Mouse (Mus musculus) forebrain, embryonic 16.5 days (tissue): ENCODE measurements around the gene Dhrs13. TPM values are rescaled to one million over a fixed set of nuclear protein-coding genes. Genes with fewer than 3 reads are reported as not detected.
A peak's percentile ranks its signal among the peaks of the same experiment; 100 is the strongest.

ENCODE experiments used
- ATAC-seq: fragments of 200-750 bp; cut with Nextera tagmentation; 2 replicates; pipeline ENCODE4 v1.8.0; 2017; ENCODE audit warnings: mild to moderate bottlenecking, moderate library complexity
- H3K27ac ChIP-seq: fragments of 300-500 bp; sonication (generic); 2 replicates; pipeline ENCODE4 v1.5.1; 2014; ENCODE audit warnings: low read length, control low read depth
- H3K27me3 ChIP-seq: fragments of 300-500 bp; sonication (generic); replicated peaks from 2 replicates; pipeline ENCODE4 v1.6.1; 2014; ENCODE audit warnings: low read length; ENCODE audit not compliant: control insufficient read depth, insufficient read depth
- H3K36me3 ChIP-seq: fragments of 300-500 bp; sonication (generic); 2 replicates; pipeline ENCODE4 v1.6.1; 2014; ENCODE audit not compliant: control insufficient read depth, insufficient read depth
- H3K4me1 ChIP-seq: fragments of 300-500 bp; sonication (generic); replicated peaks from 2 replicates; pipeline ENCODE4 v1.6.1; 2014; ENCODE audit warnings: low read length; ENCODE audit not compliant: control insufficient read depth, insufficient read depth
- H3K4me2 ChIP-seq: fragments of 300-500 bp; sonication (generic); 2 replicates; pipeline ENCODE4 v1.6.1; 2014; ENCODE audit warnings: mild to moderate bottlenecking, low read length, control low read depth
- H3K4me3 ChIP-seq: fragments of 300-500 bp; sonication (generic); replicated peaks from 2 replicates; pipeline ENCODE4 v1.5.1; 2014; ENCODE audit warnings: mild to moderate bottlenecking, low read length, control low read depth
- H3K9ac ChIP-seq: fragments of 300-500 bp; sonication (generic); replicated peaks from 2 replicates; pipeline ENCODE4 v1.6.1; 2014; ENCODE audit warnings: low read depth, low read length, control low read depth
- H3K9me3 ChIP-seq: fragments of 300-500 bp; sonication (generic); 2 replicates; pipeline ENCODE4 v1.6.1; 2016; ENCODE audit warnings: low read length; ENCODE audit not compliant: control insufficient read depth
- WGBS: fragments of 180-500 bp; shearing (Covaris S2); extraction: QIAGEN DNeasy Blood & Tissue Kit; methylation state at CpG from one replicate; pipeline ENCODE4 v1.1.7; 2014; 5-methylcytosine and 5-hydroxymethylcytosine counted together
- polyA plus RNA-seq: library from polyadenylated mRNA; unstranded; fragments of >200 nt; fragmentation: Nextera tagmentation; extraction: Ambion mirVana; gene quantifications from 2 replicates; pipeline ENCODE4 v1.2.1, GENCODE M21; 2015

Dhrs13 gene
- polyA plus RNA-seq, 1 experiment from 2014 or later: 33.8 TPM

GRCm38 (mm10) chr11:78006446-78006845 lies 25.6 kb upstream of the Dhrs13 start:
- no peaks in the 10 kb centered on the region for H3K27me3 ChIP-seq
- no peak overlapping the region for H3K4me2 ChIP-seq
- H3K36me3 ChIP-seq: peaks cover 33% of the 10 kb centered on the region
- no peak overlapping the region for H3K27ac ChIP-seq
- WGBS: 92% methylated on average over 5 of the region's 5 CpGs
- no peaks in the 10 kb centered on the region for H3K4me1 ChIP-seq
- no peak overlapping the region for H3K4me3 ChIP-seq
- ATAC-seq: no peak
- no peak overlapping the region for H3K9ac ChIP-seq
- no peaks in the 10 kb centered on the region for H3K9me3 ChIP-seq

GRCm38 (mm10) chr11:78019676-78020075 lies 12.4 kb upstream of the Dhrs13 start:
- Histone ChIP-seq H3K9ac (no peak overlapping the region), H3K36me3 (peaks cover 51% of the 10 kb centered on the region), H3K9me3 (no peaks in the 10 kb centered on the region), H3K4me2 (no peak overlapping the region), H3K4me3 (no peak overlapping the region), H3K27me3 (no peaks in the 10 kb centered on the region), H3K27ac (no peak overlapping the region), H3K4me1 (no peaks in the 10 kb centered on the region)
- 21% methylated on average over 4 of the region's 4 CpGs for WGBS
- ATAC-seq: peak; percentile 61; the same call in 1 of the 2 replicates

GRCm38 (mm10) chr11:78023607-78024006 lies 8.5 kb upstream of the Dhrs13 start:
- ATAC-seq: no peak

GRCm38 (mm10) chr11:78029240-78029639 lies 2.8 kb upstream of the Dhrs13 start:
- Histone ChIP-seq H3K4me1 (peaks cover 19% of the 10 kb centered on the region), H3K27me3 (no peaks in the 10 kb centered on the region), H3K9me3 (no peaks in the 10 kb centered on the region), H3K36me3 (peaks cover 39% of the 10 kb centered on the region), H3K9ac (no peak overlapping the region), H3K4me3 (no peak overlapping the region), H3K4me2 (no peak overlapping the region), H3K27ac (no peak overlapping the region)
- WGBS: 90% methylated on average over 8 of the region's 8 CpGs
- ATAC-seq: no peak

More at GRCm38 (mm10) chr11:78023607-78024006, 8.5 kb upstream of the Dhrs13 start:
- no peak overlapping the region for H3K4me3 ChIP-seq
- H3K9me3 ChIP-seq: no peaks in the 10 kb centered on the region
- H3K36me3 ChIP-seq: peaks cover 57% of the 10 kb centered on the region
- H3K4me1 ChIP-seq: no peaks in the 10 kb centered on the region
- H3K27ac ChIP-seq: no peak overlapping the region
- 81% methylated on average over 8 of the region's 8 CpGs for WGBS
- H3K27me3 ChIP-seq: no peaks in the 10 kb centered on the region
- no peak overlapping the region for H3K9ac ChIP-seq
- H3K4me2 ChIP-seq: no peak overlapping the region

- Histone ChIP-seq H3K9me3 (no peaks in the 10 kb centered on the region), H3K4me2 (no peak overlapping the region), H3K9ac (no peak overlapping the region), H3K4me1 (peaks cover 19% of the 10 kb centered on the region), H3K4me3 (no peak overlapping the region), H3K27me3 (no peaks in the 10 kb centered on the region), H3K36me3 (peaks cover 28% of the 10 kb centered on the region), H3K27ac (no peak overlapping the region)
- no peak for ATAC-seq
- WGBS: 81% methylated on average over 2 of the region's 2 CpGs
Measured at GRCm38 (mm10) chr11:78030600-78030999, 1.5 kb upstream of the Dhrs13 start.

- Histone ChIP-seq H3K4me1 (peaks cover 19% of the 10 kb centered on the region), H3K27ac (peak overlapping the region; percentile 91), H3K36me3 (peaks cover 23% of the 10 kb centered on the region), H3K9me3 (no peaks in the 10 kb centered on the region), H3K9ac (no peak overlapping the region; the same call in 1 of the 2 replicates), H3K4me2 (peak overlapping the region; percentile 75; the same call in 1 of the 2 replicates), H3K4me3 (no peak overlapping the region), H3K27me3 (no peaks in the 10 kb centered on the region)
- no peak; the same call in 1 of the 2 replicates for ATAC-seq
- WGBS: 42% methylated on average over 6 of the region's 6 CpGs
Measured at GRCm38 (mm10) chr11:78031389-78031788, 691 bp upstream of the Dhrs13 start.

GRCm38 (mm10) chr11:78032809-78033195 lies 722 bp downstream of the Dhrs13 start:
- Histone ChIP-seq H3K27me3 (no peaks in the 10 kb centered on the region), H3K36me3 (peaks cover 13% of the 10 kb centered on the region), H3K4me2 (peak overlapping the region; percentile 75), H3K4me1 (peaks cover 24% of the 10 kb centered on the region), H3K27ac (peak overlapping the region; percentile 91), H3K9me3 (no peaks in the 10 kb centered on the region), H3K4me3 (peak overlapping the region; percentile 74), H3K9ac (peak overlapping the region; percentile 87)
- ATAC-seq: no peak
- 1% methylated on average over 5 of the region's 5 CpGs for WGBS

GRCm38 (mm10) chr11:78033931-78034617 lies 2.0 kb downstream of the Dhrs13 start:
- Histone ChIP-seq H3K4me1 (peaks cover 32% of the 10 kb centered on the region), H3K27ac (no peak overlapping the region), H3K36me3 (peaks cover 2% of the 10 kb centered on the region; the same call in 1 of the 2 replicates), H3K4me2 (no peak overlapping the region), H3K9me3 (no peaks in the 10 kb centered on the region), H3K27me3 (no peaks in the 10 kb centered on the region), H3K9ac (no peak overlapping the region), H3K4me3 (no peak overlapping the region)
- WGBS: 92% methylated on average over 23 of the region's 23 CpGs
- no peak for ATAC-seq

GRCm38 (mm10) chr11:78036791-78037190 lies 4.7 kb downstream of the Dhrs13 start:
- H3K4me2 ChIP-seq: no peak overlapping the region
- H3K36me3 ChIP-seq: peaks cover 2% of the 10 kb centered on the region; the same call in 1 of the 2 replicates
- H3K27ac ChIP-seq: no peak overlapping the region
- peaks cover 31% of the 10 kb centered on the region for H3K4me1 ChIP-seq
- no peaks in the 10 kb centered on the region for H3K9me3 ChIP-seq
- H3K27me3 ChIP-seq: no peaks in the 10 kb centered on the region
- no peak overlapping the region for H3K4me3 ChIP-seq
- no peak overlapping the region for H3K9ac ChIP-seq
- WGBS: 86% methylated on average over 10 of the region's 10 CpGs
- ATAC-seq: no peak
